Mouse (Mus musculus) large intestine, adult 2 months (tissue): Measurements from ENCODE around the gene Sh3bgr. TPM values are rescaled to one million over a fixed set of nuclear protein-coding genes. Genes with fewer than 3 reads are reported as not detected.

Experiments used
- DNase-seq: peaks from one replicate; pipeline ENCODE4 v3.0.0-alpha.2; 2012; ENCODE audit warnings: low read depth, low spot score
- WGBS: fragments of 180-500 bp; shearing (Covaris S2); methylation state at CpG from one replicate; pipeline ENCODE4 v1.1.7; 2018; 5-methylcytosine and 5-hydroxymethylcytosine counted together
- polyA plus RNA-seq: library from polyadenylated mRNA; depleted of rRNA; stranded (reverse); fragments of >200 nt; gene quantifications from 2 replicates; pipeline ENCODE4 v1.2.3, GENCODE M21; 2012

The Sh3bgr gene
- polyA plus RNA-seq, 1 experiment, result 40.1 TPM

- 50% methylated on average over 11 of the region's 11 CpGs for WGBS
- no peak for DNase-seq
Observed at GRCm38 (mm10) chr16:96201485-96202232, 1.4 kb downstream of the Sh3bgr start.

GRCm38 (mm10) chr16:96209789-96210188, 9.5 kb downstream of the Sh3bgr start:
- DNase-seq, result no peak
- WGBS, result 88% methylated on average over 10 of the region's 10 CpGs

GRCm38 (mm10) chr16:96210856-96211255, 10.6 kb downstream of the Sh3bgr start:
- WGBS, result 84% methylated on average over 7 of the region's 7 CpGs
- no peak for DNase-seq

GRCm38 (mm10) chr16:96213027-96213426, 12.8 kb downstream of the Sh3bgr start:
- WGBS, result 96% methylated on average over 4 of the region's 4 CpGs
- DNase-seq, result no peak

GRCm38 (mm10) chr16:96221491-96221890, 21.2 kb downstream of the Sh3bgr start:
- WGBS, result 54% methylated on average over 5 of the region's 5 CpGs
- no peak for DNase-seq

GRCm38 (mm10) chr16:96221959-96222358, 21.7 kb downstream of the Sh3bgr start:
- 77% methylated on average over 3 of the region's 3 CpGs for WGBS
- no peak for DNase-seq

GRCm38 (mm10) chr16:96222452-96222851, 22.2 kb downstream of the Sh3bgr start:
- DNase-seq, result no peak
- 67% methylated on average over 1 of the region's 1 CpGs for WGBS

- no peak for DNase-seq
- 27% methylated on average over 13 of the region's 13 CpGs for WGBS
Observed at GRCm38 (mm10) chr16:96228438-96228837, 28.2 kb downstream of the Sh3bgr start.

- DNase-seq, result no peak
- WGBS, result 75% methylated on average over 8 of the region's 8 CpGs
Observed at GRCm38 (mm10) chr16:96229044-96229555, 28.9 kb downstream of the Sh3bgr start.

- WGBS, result 30% methylated on average over 11 of the region's 11 CpGs
- peak; percentile 67 for DNase-seq
Observed at GRCm38 (mm10) chr16:96230411-96230810, 30.2 kb downstream of the Sh3bgr start.

GRCm38 (mm10) chr16:96231251-96231650, 31.0 kb downstream of the Sh3bgr start:
- no peak for DNase-seq
- 95% methylated on average over 4 of the region's 4 CpGs for WGBS

- no peak for DNase-seq
- WGBS, result 90% methylated on average over 8 of the region's 8 CpGs
Observed at GRCm38 (mm10) chr16:96231974-96232373, 31.7 kb downstream of the Sh3bgr start.

- WGBS, result 91% methylated on average over 8 of the region's 8 CpGs
- DNase-seq, result no peak
Observed at GRCm38 (mm10) chr16:96233996-96234395, 33.7 kb downstream of the Sh3bgr start.

- 77% methylated on average over 17 of the region's 17 CpGs for WGBS
- no peak for DNase-seq
Observed at GRCm38 (mm10) chr16:96235366-96235970, 35.2 kb downstream of the Sh3bgr start, which contains the start of gene B3galt5. Gene B3galt5, plus strand, starts transcription at chr16:96235801.

- WGBS, result 85% methylated on average over 6 of the region's 6 CpGs
- DNase-seq, result no peak
Observed at GRCm38 (mm10) chr16:96244496-96244895, 44.2 kb downstream of the Sh3bgr start.

- 78% methylated on average over 7 of the region's 7 CpGs for WGBS
- DNase-seq, result no peak
Observed at GRCm38 (mm10) chr16:96249635-96250034, 49.4 kb downstream of the Sh3bgr start.

- no peak for DNase-seq
- 97% methylated on average over 1 of the region's 1 CpGs for WGBS
Observed at GRCm38 (mm10) chr16:96252146-96252545, 51.9 kb downstream of the Sh3bgr start.

GRCm38 (mm10) chr16:96258429-96258828, 58.2 kb downstream of the Sh3bgr start:
- 88% methylated on average over 8 of the region's 8 CpGs for WGBS
- no peak for DNase-seq

- WGBS, result 75% methylated on average over 2 of the region's 2 CpGs
- DNase-seq, result no peak
Observed at GRCm38 (mm10) chr16:96271736-96272135, 71.5 kb downstream of the Sh3bgr start.

- WGBS, result 58% methylated on average over 14 of the region's 14 CpGs
- no peak for DNase-seq
Observed at GRCm38 (mm10) chr16:96272929-96273619, 72.8 kb downstream of the Sh3bgr start.
